Mouse (Mus musculus) gastrocnemius, adult 18-20 months (tissue): ENCODE measurements around the gene Pigk. TPM values are rescaled to one million over a fixed set of nuclear protein-coding genes. Genes with fewer than 3 reads are reported as not detected.
A peak's percentile ranks its signal among the peaks of the same experiment; 100 is the strongest.

Experiments
- DNase-seq: peaks from one replicate; pipeline ENCODE4 v3.0.0; 2021; ENCODE audit warnings: low spot score
- total RNA-seq, 2 experiments: library from RNA; stranded (reverse); gene quantifications; 2 replicates each; pipeline ENCODE4 v1.2.3; 2021

Pigk gene
- total RNA-seq, 2 experiments from 2014 or later: 21.0 to 22.4 TPM

GRCm38 (mm10) chr3:152932096-152932495 lies 218.2 kb downstream of the Pigk start:
- DNase-seq: no peak

DNA sequence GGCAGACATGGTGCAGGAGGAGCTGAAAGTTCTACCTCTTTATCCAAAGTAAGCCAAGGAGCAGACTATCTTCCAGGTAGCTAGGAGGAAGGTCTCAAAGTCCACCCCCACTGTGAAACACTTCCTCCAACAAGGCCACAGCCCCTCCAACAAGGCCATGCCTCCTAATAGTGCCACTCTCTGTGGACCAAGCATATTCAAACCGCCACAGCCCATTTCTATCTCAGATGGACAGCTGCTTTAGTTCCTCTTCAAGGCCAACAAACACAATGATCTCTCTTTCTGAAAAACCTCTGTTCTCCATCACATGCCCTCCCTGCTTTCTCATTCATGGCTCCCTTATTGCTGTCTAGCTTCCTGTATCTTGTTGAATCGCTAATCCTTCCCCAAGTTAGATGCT lies 218.6 kb downstream of the Pigk start:
- no peak for DNase-seq

GRCm38 (mm10) chr3:152933737-152934136 lies 219.8 kb downstream of the Pigk start:
- DNase-seq: no peak

GRCm38 (mm10) chr3:152936313-152936712 lies 222.4 kb downstream of the Pigk start:
- no peak for DNase-seq

- DNase-seq: no peak
Observed at GRCm38 (mm10) chr3:152941671-152942070, 227.8 kb downstream of the Pigk start.

DNA sequence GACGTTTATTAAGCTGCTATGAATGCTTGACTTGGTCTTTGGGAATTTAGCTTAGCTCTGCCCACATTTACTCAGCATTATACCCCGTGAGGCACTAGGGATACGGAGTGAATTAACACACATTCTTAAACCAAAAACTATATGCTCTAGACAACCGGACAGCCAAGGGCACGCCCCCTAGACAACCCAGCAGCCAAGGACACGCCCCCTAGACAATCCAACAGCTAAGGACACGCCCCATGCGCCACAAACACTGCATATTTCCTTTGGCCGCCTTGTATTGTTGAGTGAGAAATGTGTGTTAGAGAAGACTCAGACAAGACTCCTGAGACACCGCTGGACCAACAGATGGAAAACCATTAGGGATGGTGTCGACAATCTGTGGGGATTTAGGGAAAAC lies 229.1 kb downstream of the Pigk start:
- DNase-seq: no peak

GRCm38 (mm10) chr3:152944766-152945165 lies 230.9 kb downstream of the Pigk start:
- DNase-seq: no peak

- DNase-seq: no peak
Observed at GRCm38 (mm10) chr3:152947031-152947640, 233.2 kb downstream of the Pigk start.

GRCm38 (mm10) chr3:152948556-152948955 lies 234.7 kb downstream of the Pigk start:
- DNase-seq: no peak

DNA sequence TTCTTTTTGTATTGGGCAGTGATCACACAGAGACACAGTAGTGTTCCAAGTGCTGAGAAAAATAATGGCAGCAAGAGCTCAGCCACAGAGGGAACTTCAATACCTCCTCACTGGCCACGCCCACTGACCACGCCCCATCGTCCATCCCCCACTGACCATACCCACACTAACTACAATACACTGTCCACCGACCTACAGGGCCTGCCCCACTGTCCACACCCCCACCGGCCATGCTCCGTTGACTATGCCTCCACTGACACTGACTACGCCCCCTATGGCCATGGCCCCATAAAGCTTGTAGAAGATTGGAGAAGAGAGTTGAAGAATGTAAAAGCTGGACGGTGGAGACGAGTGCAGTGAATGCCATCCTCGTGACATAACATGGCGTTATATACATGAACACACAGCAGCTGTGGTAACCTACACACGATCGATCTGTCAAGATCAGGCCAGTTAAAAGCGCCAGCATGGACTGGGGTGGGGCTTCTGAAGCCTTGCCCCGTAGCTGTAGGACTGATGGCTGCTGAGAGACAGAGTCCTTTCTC lies 235.4 kb downstream of the Pigk start:
- no peak for DNase-seq

DNA sequence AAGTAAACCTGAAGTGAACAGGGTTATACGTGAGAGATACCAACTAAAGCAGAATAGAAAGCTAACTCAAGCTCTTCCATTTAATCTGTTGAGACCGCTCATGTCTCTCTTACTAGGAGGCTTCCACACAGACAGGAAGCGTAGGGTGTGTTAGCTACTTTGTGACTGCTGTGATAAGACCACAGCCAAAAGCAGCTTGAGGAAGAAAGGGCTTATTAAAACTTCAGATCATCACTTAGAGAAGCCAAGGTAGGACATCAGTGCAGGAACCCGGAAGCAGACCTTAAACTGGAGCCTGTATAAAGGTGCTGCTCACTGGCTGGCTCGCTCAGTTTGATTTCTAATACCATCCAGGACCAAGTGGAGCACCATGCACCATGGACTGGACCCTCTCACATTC lies 236.4 kb downstream of the Pigk start:
- DNase-seq: no peak

- DNase-seq: no peak
Observed at GRCm38 (mm10) chr3:152950914-152951313, 237.0 kb downstream of the Pigk start.

GRCm38 (mm10) chr3:152951634-152952545 lies 238.0 kb downstream of the Pigk start:
- no peak for DNase-seq

- no peak for DNase-seq
Observed at GRCm38 (mm10) chr3:152956038-152956437, 242.1 kb downstream of the Pigk start.

GRCm38 (mm10) chr3:152956771-152957170 lies 242.9 kb downstream of the Pigk start:
- no peak for DNase-seq

GRCm38 (mm10) chr3:152958358-152959150 lies 244.7 kb downstream of the Pigk start:
- DNase-seq: peak; percentile 24

DNA sequence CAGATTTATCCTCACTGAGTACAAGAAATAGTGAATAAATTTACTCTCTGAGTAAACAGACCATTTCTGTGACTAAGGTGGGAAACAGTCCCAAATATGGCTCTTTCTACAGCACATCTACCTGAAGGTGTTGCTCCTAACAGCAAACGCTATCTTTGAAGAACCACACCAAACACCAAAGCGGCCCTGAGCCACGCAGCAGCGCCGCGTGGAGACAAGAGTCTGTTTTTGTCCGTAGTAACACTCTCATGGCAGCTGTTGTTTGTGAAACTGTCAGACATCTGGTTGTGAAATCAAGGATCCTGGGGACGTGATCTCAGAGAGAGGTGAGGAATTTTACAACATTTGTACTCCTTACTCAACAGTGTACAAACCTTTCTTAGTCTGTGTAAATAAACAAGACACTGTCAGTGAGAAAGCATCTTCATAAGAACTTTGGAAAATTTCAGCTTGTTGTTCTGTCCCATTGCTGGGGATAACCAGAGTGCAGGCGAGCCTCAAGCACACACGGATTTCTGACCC lies 248.0 kb downstream of the Pigk start:
- no peak for DNase-seq

DNA sequence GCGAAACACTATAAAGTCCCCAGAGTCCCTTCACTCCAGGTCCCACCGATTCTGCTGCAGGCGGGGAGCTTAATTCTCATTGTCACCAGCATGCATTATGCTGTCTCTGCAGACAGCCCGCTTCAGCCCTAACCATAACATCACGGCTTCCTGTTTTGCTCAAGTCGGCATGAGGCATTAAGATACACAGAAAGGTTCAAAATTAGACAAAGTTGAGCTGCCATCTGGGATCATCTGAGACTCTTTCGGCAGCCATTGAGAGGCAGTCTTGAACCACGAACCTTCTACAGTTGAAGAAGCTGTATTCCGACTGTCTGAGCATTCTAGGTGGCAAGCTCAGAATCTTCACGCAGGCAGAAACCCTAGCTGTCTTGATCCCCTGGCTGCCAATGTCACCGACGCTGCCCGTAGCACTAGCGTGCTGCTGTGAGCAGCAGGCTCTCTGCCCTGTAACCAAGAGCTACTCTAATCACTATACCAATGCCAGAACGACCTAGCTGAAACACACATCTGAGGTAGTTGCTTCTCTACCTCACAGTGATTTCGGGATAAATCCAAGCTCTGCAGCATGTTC lies 256.0 kb downstream of the Pigk start:
- no peak for DNase-seq

GRCm38 (mm10) chr3:152971373-152971772 lies 257.5 kb downstream of the Pigk start:
- no peak for DNase-seq

DNA sequence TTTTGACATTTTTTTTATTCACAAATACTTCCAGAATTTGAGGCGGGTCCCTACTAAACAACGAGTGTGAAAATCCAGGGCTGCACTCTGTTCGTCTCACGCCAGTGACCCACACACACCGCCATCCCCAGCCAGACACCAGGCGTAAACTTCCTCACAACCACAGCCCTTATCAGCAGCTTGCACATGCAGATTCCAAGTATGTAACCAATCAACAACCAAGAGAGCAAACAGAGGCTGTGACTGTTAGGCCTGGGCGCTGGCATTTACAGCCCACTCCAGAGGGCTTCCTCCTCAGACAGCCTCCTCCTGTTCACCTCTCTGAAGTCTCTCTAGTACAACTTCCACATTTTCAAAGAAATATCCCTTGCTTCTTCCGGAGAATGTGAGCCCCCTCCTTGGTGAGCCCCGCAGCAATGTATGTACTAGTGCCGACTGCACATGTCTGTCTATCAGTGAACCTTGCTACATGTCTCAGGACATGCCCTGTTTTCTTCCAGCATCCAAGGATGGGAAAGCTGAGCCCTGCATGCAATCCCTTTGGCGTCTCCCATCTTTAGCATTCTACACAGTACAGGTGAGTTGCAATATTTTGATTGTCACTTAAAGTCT lies 265.7 kb downstream of the Pigk start:
- DNase-seq: no peak

- peak; percentile 28 for DNase-seq
Observed at GRCm38 (mm10) chr3:152980431-152980830, 266.5 kb downstream of the Pigk start.
